Mouse (Mus musculus) hematopoietic stem cell, adult 5-6 weeks (primary cell): ENCODE measurements at regions not wholly inside any gene's neighbourhood (a gene's known extent, or its start where the extent isn't known, plus 50 kb on each side); places are given as distances from the start of the nearest gene placed in this dataset.
"Not testable (repeated sequence)": the region's sequence is repeated elsewhere in the genome, so short reads cannot be mapped to it uniquely, and the experiment has no call there.

Experiments used
- ATAC-seq, 2 experiments: fragments of 125-278 bp in 1 of 2; replicated peaks in 1 of 2; 2 replicates each; pipeline ENCODE4 v1.8.0; 2016 to 2017; ENCODE audit warnings: inconsistent platforms in 2 of 2, mild to moderate bottlenecking in 2 of 2, moderate number of reproducible peaks in 2 of 2, low read depth in 1 of 2, moderate TSS enrichment in 1 of 2; ENCODE audit not compliant: low FRiP score in 2 of 2, poor library complexity in 2 of 2, severe bottlenecking in 2 of 2, insufficient read depth in 1 of 2, low TSS enrichment in 1 of 2

DNA sequence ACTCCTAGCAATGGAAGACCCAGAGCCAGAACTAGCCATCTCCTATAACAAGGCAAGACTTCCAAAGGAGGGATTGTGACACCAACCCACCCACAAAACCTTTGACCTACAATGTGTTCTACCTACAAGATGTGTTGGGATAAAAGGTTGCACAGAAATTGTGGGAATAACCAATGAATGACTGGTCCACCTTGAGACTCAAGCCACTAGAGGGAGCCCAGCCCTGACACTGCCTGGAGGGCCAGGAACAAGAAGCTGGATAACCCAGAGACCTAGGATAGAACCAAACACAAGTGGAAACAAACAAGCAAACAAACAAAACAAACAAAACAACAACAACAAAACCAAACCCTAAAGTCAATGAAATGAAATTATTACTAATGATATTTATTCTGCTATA lies 288.8 kb downstream of the Dchs2 start:
- ATAC-seq = no peak

DNA sequence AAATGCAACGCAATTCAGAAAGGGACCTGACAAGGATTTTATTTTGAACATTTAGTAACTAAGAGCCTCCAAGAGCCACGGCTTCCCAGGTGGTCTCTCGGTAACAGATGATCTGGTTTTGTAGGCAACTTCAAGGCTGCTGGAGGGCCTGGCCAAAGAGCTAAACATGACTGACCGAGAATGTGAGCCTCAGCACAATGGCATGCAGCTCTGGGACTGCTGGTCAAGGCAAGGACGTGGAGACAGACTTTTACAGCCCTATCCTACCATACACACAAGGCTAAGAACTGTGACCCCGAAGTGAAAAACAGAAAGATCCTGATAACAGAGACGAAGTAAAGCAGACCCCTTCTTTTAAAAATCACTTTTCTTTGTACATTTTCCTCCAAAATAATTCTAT lies 296.5 kb downstream of the Dchs2 start:
- no peak for ATAC-seq

DNA sequence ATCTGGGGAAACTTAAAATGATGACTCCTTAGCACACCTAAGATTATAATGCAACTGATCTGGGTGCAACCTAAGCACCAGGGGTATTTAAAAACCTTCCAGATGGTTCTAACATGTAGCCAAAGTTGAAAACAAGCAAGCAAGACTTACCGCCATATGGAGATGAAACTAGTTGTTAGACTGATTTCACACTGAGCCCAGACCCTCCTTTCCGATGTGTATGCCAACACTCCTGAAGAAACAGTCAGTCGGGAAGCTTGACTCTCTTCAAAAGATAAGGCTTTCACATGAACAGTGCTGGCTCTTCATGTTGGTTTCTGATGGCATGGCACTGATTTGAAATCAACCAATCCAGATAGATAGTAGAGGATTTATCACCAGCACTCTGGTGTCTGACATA lies 301.6 kb downstream of the Dchs2 start:
- ATAC-seq = no peak

DNA sequence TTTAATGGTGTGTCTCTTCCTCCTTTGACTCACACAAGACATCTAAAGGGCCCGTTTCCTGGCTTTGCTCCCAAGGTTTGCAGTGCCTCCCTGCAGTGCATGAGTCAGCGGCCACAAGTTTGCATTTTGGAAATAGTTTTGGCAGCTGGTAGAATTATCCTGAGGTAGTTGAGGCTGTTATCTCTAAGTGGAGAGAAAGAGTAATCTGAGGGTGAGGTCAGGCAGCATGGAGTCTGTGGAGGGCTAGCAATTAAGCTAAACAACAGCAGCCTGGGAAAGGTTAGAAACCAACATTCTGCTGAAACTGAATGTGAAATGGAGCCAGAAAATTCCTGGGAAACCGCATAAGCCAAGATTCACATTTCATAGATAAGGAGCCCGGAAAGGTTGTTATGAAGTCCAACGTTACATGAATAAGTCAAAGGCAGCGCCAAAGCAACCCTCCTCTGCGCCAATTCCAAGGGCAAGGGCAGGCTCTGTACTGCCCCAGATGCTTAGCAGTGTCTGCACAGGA lies 318.5 kb downstream of the Dchs2 start:
- ATAC-seq = peak; percentile 32 to 36; a peak in 3 of 4 replicates

DNA sequence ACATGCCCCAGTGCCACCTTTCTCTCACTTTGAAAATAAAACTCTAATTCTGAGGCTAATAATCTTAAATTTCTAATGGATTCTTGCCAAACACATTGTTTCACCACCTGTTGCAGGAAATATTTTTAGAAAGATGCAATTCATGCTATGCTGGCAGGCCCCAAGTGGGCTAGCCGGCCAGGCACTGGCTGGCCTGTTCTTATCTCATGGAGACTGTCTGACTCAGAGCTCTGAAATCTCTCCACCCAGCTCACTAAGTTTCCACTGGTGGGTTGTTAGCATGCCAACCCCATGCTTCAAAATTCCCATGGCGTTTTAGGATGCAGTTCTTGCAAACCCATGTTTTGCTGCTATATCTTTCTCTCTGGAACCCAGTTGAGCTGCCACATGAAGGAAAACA lies 315.5 kb upstream of the Sfrp2 start:
- ATAC-seq = 0 out of 4 replicates have a peak, but pooled peaks have one; percentile 27 to 32

DNA sequence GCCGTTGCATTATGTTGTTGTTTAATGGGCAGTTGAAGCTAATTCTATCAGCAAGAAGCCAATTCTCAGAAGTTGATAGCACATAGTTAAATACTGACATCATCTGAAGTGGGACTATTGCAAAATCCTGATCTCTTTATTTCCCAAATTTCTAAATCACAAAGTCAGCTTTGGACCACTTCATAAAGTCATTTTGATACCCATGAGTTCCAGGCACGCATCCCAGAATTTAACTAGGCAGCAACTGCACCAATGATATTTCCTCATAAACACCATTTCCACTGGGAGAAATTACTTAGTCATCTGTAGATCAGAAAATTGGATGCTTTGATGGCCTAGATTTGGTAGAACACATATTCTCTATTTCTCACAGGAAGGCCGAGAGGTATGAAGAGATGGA lies 314.8 kb upstream of the Sfrp2 start:
- no peak for ATAC-seq

DNA sequence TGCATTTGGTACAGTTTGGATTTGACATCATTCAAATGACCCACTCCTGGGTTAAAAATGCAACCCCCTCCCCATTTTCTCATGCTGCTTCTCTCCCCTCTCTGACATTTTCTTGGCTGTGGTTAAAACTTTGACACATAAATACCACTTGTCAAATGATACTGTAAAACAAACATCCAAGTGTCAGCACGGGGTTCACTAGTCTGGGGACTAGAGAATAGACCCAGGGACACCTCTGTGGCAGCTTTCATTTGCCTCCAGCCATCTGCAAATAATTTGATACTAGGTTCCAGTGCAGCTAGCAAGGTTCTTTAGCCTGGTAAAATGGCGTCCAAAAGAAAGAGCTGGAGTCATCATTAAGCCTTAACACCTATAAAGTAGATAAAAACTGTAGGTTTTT lies 312.7 kb upstream of the Sfrp2 start:
- no peak for ATAC-seq

DNA sequence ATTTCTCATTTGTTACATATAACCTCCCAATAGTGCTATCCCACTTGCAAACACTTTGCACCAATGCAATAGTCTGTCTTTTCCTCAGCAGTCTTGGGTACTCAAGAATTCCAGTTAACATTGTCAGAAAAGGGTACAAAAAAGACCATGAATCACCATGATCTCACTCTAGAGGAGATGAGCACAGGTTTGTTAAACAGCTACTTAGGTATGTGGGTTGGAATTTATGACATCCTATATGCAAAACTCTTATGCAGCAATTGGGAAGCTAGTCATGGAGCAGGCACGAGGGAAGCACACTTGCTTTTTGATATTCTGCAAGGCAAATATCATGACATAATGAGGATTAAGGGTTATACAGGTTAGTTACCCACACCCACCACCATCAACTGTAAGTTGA lies 307.7 kb upstream of the Sfrp2 start:
- ATAC-seq = no peak

DNA sequence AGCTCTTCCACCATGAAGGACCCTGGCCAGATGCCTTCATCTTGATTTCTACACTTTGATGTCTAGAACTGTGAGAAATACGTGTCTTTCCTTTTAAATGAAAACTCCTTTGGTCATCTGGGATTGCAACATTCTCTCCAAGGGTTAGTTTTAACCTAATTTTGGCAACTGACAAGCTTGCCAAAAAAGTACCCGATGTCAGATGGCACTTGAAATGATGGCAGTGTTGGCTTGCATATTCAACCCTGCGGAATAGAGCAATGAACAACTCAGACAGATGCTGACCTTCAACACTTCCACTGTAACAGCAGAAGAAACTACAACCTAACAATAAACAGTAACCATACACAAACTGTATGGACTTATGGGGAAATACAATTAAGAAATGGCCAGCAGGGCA lies 286.9 kb upstream of the Sfrp2 start:
- ATAC-seq = no peak

DNA sequence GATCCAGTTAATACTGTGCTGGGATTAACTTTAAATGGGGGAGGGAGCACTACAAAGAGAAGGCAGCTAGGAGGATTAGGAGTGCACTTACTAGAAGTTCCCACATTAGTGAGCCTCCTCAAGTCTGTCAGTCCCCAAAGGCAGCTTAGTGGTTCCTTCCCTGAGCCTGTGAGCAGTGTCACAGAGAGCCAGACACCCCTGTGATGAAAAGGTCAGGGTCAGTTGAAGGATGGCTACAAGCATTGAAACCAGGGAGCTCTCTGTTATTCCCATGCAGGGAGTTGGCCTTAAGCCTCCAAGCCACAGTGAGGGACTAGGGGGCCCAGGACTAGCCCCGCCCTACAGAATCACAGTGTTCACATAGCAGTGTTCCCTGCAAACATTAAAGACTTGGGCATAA lies 285.9 kb upstream of the Sfrp2 start:
- no peak for ATAC-seq

DNA sequence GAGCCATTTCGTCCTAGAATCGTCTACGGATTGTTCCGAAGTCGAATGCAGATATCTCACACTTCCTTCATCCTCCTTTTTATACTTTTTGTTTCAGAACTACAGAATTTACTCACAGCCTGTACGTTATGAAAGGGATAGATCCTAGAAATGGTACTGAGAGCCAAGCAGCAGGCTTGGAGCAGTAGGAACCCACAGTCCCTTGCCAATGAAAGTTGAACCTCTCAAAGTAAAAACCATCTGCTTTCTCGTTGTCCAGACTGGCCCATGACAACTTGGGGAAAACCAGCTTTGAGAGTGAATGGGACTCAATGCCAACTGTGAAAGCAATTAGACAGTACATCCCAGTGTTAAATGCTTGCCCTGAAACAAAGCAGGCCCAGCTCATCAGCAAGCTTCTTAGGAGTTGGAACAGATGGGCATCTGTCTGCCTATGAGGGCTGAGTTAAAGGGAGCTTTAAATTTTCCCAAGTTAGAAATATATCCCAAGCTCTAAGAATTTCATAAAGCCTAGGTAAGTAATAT lies 279.9 kb upstream of the Sfrp2 start:
- ATAC-seq = no peak

DNA sequence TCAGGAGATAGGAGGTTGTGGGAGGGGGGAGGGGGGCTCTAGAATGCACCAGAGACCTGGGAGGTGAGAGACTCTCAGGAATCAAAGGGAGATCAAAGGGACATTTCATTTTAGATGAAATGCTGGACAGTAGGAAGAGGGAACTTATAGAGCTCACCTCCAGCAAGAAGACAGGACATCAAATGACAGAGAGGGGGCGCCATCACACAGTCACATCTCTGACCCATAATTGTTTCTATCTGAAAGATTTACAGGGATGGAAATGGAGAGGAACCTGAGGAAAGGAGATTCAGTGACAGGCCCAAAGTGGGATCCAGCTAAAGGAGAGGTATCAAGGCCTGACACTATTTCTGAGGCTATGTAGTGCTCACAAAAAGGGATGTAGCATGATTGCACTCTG lies 270.5 kb upstream of the Sfrp2 start:
- no peak for ATAC-seq

DNA sequence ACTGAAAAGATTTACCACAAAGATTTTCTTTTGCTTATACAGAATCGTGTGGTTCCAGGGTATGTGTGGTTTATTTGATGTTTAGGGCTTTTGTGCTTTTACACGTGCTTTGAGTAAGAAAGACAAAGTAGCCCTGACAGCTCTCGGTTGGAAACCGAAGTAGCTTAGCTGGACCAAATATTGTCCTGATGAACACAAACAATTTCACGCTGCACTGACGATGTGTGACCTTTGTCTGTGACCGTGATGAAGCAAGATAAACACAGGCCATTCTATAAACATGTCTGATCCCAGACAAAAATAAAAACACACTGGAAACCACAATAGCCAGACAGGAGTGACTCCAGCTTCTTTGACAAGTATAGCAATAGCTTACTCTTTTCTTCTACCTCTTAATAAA lies 262.2 kb upstream of the Sfrp2 start:
- ATAC-seq = no peak

DNA sequence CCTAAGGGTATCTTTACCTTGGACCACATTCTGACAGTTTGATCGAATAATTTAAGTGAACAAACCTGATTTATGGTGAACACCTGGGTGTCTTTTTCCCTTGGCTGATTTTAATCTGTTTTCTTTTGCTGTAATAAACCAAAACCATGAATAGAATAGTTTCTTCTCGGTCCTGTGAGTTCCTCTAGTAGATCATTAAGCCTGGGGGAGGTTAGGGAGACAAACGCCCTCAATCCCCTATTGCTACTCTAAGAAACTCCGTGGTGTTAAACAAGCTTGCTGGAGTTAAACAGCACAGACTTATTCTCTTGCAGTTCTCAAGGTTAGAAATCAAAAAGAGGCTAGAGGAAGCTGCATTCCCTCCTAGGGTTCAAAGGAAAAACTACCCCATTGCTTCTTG lies 249.5 kb upstream of the Sfrp2 start:
- no peak for ATAC-seq

DNA sequence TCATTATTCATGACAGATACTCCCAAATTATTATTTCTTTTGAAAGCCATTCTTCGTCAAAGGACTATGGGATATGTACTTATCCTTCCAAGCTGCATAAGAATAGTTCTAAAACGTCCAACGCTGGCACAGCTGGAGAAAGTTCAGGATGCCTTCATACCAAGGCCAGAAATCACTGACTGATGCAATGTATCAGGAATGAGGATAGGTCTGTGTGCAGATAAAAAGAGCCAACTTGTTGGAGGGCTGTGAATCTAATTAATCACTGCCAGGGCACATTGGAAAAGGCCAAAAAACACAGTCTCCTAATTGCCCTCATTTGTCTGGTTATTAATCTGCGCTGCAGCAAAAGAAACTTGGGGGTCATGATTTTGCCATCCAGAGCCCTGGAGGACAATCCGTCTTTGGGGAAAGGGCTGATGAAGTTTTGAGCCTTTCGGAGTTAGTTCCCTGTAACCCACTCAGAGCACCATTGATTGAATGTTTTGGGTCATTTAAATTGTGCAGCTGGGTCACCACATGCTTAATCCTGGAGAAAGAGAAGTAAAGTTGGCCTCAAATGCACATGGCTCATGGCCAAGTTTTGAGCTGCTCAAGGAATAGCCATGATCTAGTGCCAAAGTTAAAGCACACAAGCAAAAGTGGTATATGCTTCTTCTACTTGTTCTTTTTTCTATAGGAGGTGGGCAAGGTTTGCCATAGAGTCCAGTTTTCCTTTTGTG lies 248.0 kb upstream of the Sfrp2 start:
- ATAC-seq = no peak

DNA sequence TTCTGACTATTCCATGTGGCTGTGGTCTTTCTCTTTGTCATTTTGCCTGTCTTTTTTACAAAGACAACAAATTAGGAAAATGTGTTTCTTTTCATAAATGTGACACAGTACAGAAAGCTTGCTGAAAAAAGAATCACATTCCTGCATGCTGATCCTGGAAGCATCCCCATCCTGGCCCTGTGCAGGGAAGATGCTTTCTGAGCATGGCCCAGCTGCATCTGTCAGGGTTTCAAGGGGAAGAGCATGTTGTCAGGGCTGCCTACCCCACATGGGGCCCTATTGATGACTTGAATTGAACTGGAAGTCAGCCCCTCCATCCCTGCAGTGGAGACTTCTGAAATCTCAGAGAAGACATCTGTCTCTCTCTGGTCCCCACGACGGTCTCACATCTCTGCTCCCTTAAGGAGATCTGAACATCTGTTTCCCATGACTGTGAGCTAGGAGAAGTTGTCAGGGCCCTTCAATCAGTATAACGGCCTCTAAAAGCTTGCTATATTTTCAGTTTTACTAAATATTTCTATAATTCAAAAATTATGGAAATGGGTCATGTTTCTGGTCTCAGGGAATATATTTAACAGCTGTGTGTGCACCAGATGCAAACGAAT lies 235.8 kb upstream of the Sfrp2 start:
- ATAC-seq = no peak

DNA sequence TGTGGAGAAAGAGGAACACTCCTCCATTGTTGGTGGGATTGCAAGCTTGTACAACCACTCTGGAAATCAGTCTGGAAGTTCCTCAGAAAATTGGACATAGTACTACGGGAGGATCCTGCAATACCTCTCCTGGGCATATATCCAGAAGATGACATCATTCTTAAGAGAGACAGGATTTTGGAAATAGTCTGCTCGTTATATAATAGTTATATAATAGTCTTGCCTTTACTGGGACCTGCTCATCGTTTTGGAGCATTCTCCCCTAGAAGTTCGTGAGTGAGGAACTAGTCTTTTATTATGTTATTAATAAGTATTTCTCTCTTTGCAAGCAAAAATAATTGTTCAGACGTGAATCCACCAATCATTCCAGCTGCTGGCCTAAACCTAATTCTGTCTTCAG lies 229.5 kb upstream of the Sfrp2 start:
- ATAC-seq = not testable (repeated sequence)

DNA sequence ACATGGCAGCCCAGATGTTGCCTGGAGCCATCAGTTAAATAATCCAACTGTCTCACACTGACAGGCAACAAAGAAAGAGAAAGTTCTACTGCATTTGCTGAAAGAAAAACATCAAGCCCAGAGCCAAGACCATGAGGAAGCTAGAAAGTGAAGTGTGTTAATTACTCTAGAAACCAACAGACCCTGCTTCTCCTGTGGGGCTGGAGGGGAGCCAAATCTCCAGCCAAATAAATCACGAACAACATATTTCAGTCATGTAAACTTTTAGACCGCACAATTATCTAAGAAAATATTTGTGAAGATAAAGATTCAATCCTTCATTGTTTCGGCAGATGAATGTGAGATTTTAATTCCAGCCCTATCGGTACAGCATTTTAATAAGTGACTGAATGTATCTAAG lies 228.9 kb upstream of the Sfrp2 start:
- ATAC-seq = no peak

DNA sequence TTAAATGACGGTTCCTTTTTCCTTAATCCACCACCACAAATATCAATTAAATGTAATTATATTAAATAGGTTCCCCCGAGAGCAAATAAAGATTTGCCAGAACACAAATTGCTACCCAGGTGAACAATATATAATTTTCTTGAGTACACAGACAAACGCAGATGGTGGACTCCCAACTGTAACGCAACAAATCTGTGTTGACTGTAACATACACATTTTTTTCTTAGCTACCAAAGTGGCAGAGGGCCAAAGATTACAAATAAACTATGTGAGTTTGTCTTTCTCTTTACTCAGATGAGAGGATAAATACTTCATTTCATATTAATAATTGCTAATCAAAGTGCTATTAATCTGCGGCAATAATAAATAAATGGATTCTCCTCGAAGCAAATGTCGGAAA lies 228.4 kb upstream of the Sfrp2 start:
- ATAC-seq = no peak
